Mouse (Mus musculus) neural tube, embryonic 12.5 days (tissue): ENCODE measurements at regions not wholly inside any gene's neighbourhood (a gene's known extent, or its start where the extent isn't known, plus 50 kb on each side); places are given as distances from the start of the nearest gene placed in this dataset.

Experiments used
- ATAC-seq: fragments of 200-750 bp; cut with Nextera tagmentation; 2 replicates; pipeline ENCODE4 v1.8.0; 2017; ENCODE audit warnings: low read depth, mild to moderate bottlenecking, moderate TSS enrichment, moderate library complexity; ENCODE audit not compliant: low FRiP score
- H3K27ac ChIP-seq: fragments of 300-500 bp; sonication (generic); 2 replicates; pipeline ENCODE4 v1.5.1; 2016
- H3K27me3 ChIP-seq: fragments of 300-500 bp; sonication (generic); replicated peaks from 2 replicates; pipeline ENCODE4 v1.6.1; 2016; ENCODE audit warnings: mild to moderate bottlenecking
- H3K36me3 ChIP-seq: fragments of 300-500 bp; sonication (generic); 2 replicates; pipeline ENCODE4 v1.6.1; 2016; ENCODE audit warnings: mild to moderate bottlenecking
- H3K4me1 ChIP-seq: fragments of 300-500 bp; sonication (generic); 2 replicates; pipeline ENCODE4 v1.6.1; 2016
- H3K4me2 ChIP-seq: fragments of 300-500 bp; sonication (generic); replicated peaks from 2 replicates; pipeline ENCODE4 v1.6.1; 2016; ENCODE audit warnings: mild to moderate bottlenecking
- H3K4me3 ChIP-seq: fragments of 300-500 bp; sonication (generic); 2 replicates; pipeline ENCODE4 v1.5.1; 2016
- H3K9ac ChIP-seq: fragments of 300-500 bp; sonication (generic); 2 replicates; pipeline ENCODE4 v1.6.1; 2016; ENCODE audit warnings: mild to moderate bottlenecking
- H3K9me3 ChIP-seq: fragments of 300-500 bp; sonication (generic); 2 replicates; pipeline ENCODE4 v1.6.1; 2016; ENCODE audit warnings: mild to moderate bottlenecking
- WGBS: fragments of 180-500 bp; shearing (Covaris S2); methylation state at CpG from one replicate; pipeline ENCODE4 v1.1.7; 2016; 5-methylcytosine and 5-hydroxymethylcytosine counted together

DNA sequence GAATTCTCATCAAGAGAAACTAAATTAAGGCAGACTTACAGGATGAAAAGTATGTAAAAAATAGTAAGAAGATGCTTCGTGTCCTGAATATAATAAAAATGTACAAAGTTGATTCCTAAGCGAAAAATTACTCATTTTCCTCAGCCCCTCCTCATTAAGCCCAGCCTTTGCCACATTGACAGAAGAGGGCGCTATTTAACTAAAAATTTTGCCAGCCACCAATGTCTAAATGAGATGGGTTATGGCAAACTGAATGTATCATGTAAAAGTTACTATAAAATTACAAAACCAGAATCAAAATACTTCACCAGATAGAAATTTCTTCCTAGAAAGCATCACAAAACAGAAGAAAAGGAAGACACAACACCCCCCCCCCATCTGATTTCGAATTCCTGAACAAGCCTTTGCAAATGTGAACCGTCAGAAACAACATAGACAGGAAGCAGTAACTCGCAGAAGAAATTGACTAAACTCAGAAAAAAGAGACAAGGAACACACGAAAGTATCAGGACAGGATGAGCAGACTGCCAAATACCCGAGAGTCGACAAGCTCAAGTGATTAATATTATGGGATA, 191.2 kb upstream of the Tars start:
- H3K4me3 ChIP-seq = no peak overlapping the region
- WGBS = 53% methylated on average over 9 of the region's 9 CpGs

DNA sequence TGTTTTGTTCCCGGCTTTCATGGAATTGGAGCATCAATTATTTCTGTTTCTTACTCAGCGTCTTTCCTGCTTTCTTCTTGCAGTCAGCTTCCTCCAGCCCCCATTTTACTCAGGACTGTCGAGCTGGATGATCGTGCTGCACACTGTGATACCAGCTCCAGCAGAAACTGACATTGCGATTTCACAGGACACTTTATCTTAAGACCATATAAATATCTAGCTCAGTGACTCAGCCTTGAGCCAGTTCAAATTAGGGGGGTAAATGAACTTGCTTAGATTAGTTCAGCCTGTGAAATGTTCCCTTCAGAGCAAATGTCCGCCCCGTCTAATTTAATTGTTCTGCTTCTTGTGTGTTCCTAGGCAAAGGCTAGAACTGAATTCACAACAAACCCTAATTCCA, 190.3 kb upstream of the Tars start:
- Histone ChIP-seq H3K4me2 (no peak overlapping the region), H3K9ac (no peak overlapping the region), H3K36me3 (no peaks in the 10 kb centered on the region), H3K27me3 (no peaks in the 10 kb centered on the region), H3K9me3 (no peaks in the 10 kb centered on the region), H3K27ac (no peak overlapping the region), H3K4me3 (no peak overlapping the region), H3K4me1 (no peaks in the 10 kb centered on the region)
- no peak for ATAC-seq
- 60% methylated on average over 7 of the region's 7 CpGs for WGBS

More for the DNA sequence above, 191.2 kb upstream of the Tars start:
- no peaks in the 10 kb centered on the region for H3K9me3 ChIP-seq
- no peaks in the 10 kb centered on the region for H3K4me1 ChIP-seq
- no peak overlapping the region for H3K9ac ChIP-seq
- no peaks in the 10 kb centered on the region for H3K27me3 ChIP-seq
- no peak overlapping the region for H3K4me2 ChIP-seq
- H3K27ac ChIP-seq = no peak overlapping the region
- H3K36me3 ChIP-seq = no peaks in the 10 kb centered on the region
- no peak for ATAC-seq

DNA sequence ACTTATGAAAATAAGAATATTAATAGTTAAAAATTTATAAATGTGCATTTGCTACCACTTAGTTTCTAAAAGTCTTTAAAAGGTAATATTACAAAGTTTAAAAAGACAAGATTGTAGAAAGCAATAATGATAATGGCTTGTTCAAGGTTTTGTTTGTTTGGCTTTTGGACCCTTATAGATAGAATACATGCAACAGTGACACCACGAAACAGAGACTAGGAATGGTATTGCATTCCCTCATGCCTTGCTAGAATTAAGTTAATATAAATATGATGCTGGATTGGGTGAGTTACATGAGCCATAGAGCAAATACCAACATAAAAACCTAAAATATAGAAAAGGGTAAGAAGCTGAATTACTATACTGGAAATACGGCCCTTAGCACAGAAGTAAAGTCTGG, 186.9 kb upstream of the Tars start:
- Histone ChIP-seq H3K36me3 (no peaks in the 10 kb centered on the region), H3K9me3 (no peaks in the 10 kb centered on the region), H3K4me3 (no peak overlapping the region), H3K4me2 (no peak overlapping the region), H3K27ac (no peak overlapping the region), H3K27me3 (no peaks in the 10 kb centered on the region), H3K4me1 (no peaks in the 10 kb centered on the region), H3K9ac (no peak overlapping the region)
- no peak for ATAC-seq
- 92% methylated on average over 2 of the region's 2 CpGs for WGBS

DNA sequence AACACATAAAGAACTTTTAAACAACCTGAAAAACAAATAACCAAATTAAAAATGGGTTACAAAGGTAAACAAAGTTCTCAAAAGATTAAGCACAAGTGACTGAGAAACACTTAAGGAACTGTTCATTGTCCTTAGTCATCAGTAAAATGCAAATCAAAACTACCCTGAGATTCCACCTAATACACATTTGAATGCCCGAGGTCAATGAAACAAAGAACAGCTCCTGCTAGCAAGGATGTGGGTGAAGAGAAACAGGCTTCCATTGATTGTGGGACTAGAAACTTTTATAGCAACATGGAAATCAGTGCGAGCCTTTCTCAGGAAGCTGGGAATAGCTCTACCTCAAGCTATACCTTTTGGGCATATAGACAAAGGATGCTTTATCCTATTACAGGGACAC, 184.7 kb upstream of the Tars start:
- 47% methylated on average over 2 of the region's 2 CpGs for WGBS
- no peaks in the 10 kb centered on the region for H3K36me3 ChIP-seq
- H3K27ac ChIP-seq = no peak overlapping the region
- no peak overlapping the region for H3K4me2 ChIP-seq
- no peak for ATAC-seq
- no peaks in the 10 kb centered on the region for H3K27me3 ChIP-seq
- H3K4me3 ChIP-seq = no peak overlapping the region
- no peaks in the 10 kb centered on the region for H3K9me3 ChIP-seq
- H3K4me1 ChIP-seq = no peaks in the 10 kb centered on the region
- H3K9ac ChIP-seq = no peak overlapping the region

DNA sequence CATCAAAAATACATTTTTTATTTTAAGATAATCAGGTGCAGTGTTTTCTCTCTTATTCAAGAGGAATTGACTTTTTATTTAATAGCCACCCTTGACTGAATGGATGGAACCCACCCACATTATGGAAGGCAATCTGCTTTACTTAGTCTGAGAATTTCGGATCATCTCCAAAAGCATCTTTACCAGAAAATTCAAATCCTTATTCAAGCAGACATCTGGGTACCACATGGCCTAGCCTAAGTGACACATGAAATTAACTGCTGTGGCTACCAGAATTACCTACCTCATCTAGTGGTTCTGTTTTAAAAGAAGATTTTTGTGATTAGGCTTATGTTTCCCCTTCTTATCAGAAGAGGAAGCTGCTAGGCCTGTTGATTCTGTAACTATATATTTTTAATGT, 178.9 kb upstream of the Tars start:
- H3K27me3 ChIP-seq = no peaks in the 10 kb centered on the region
- H3K9ac ChIP-seq = no peak overlapping the region
- H3K4me3 ChIP-seq = no peak overlapping the region
- H3K9me3 ChIP-seq = no peaks in the 10 kb centered on the region
- no peak overlapping the region for H3K27ac ChIP-seq
- WGBS = 78% methylated on average over 1 of the region's 1 CpGs
- no peak overlapping the region for H3K4me2 ChIP-seq
- no peaks in the 10 kb centered on the region for H3K4me1 ChIP-seq
- ATAC-seq = no peak
- H3K36me3 ChIP-seq = no peaks in the 10 kb centered on the region

DNA sequence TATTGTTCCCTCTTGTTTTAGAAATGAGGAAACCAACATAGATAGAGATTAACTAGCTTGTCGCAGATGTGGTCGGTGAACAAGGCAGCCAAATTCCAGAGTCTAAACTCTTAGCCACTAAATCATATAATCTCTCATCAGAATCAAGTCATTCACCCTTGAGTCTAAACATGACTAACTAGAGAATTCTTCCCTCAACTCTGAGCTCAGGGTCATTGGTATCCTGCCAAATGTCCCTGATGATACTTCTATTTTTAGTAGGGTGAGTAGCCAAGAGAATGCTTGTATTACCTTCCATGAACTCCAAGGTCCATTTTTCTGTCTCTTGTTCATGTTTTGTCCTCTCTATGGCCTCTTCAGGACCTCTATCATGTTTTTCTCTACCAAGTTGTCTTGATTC, 174.9 kb upstream of the Tars start:
- ATAC-seq = no peak
- no peaks in the 10 kb centered on the region for H3K4me1 ChIP-seq
- 94% methylated on average over 2 of the region's 2 CpGs for WGBS

DNA sequence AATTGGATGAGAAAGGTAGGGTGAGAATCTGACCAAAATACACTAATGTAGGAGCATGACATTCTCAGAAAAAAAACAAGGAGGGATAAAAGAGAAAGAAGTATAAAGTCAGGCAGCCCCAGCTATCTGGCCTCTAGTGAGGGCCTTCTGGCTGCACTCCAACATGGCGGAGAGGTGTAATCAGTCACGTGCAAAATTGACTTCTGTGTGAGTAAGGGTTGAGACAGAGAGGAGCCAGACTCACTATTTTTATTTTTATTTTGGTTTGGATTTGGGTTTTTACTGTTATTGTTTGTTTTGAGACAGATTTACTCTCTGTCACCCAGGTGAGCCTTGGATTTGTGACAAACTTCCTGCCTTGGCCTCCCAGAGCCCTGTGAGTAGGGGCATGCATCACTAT, 174.0 kb upstream of the Tars start:
- H3K9ac ChIP-seq = no peak overlapping the region
- no peaks in the 10 kb centered on the region for H3K4me1 ChIP-seq
- H3K4me2 ChIP-seq = no peak overlapping the region
- ATAC-seq = no peak
- H3K4me3 ChIP-seq = no peak overlapping the region
- no peaks in the 10 kb centered on the region for H3K9me3 ChIP-seq
- no peaks in the 10 kb centered on the region for H3K36me3 ChIP-seq
- H3K27me3 ChIP-seq = no peaks in the 10 kb centered on the region
- no peak overlapping the region for H3K27ac ChIP-seq
- 91% methylated on average over 2 of the region's 2 CpGs for WGBS

More for the DNA sequence above, 174.9 kb upstream of the Tars start:
- Histone ChIP-seq H3K36me3 (no peaks in the 10 kb centered on the region), H3K4me3 (no peak overlapping the region), H3K27ac (no peak overlapping the region), H3K9me3 (no peaks in the 10 kb centered on the region), H3K9ac (no peak overlapping the region), H3K4me2 (no peak overlapping the region), H3K27me3 (no peaks in the 10 kb centered on the region)

DNA sequence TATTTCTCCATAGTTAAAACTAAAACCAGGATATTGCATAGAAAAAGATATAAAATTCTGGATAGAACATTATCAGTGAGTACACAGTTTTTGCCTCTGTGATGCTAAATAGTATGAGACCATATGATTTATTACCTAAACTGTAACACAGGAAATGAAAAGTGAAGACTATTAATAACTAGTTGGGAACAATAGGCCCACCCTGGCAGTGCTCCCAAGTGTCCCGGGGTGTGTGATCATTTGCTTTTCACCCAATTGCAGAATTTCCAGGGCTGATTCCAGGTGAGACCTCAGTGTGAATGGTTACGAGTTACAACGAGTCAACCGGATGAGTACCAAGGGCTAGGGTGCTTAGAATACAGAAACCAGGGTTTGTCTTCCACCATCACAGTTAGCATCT, 172.6 kb upstream of the Tars start:
- no peak for ATAC-seq

DNA sequence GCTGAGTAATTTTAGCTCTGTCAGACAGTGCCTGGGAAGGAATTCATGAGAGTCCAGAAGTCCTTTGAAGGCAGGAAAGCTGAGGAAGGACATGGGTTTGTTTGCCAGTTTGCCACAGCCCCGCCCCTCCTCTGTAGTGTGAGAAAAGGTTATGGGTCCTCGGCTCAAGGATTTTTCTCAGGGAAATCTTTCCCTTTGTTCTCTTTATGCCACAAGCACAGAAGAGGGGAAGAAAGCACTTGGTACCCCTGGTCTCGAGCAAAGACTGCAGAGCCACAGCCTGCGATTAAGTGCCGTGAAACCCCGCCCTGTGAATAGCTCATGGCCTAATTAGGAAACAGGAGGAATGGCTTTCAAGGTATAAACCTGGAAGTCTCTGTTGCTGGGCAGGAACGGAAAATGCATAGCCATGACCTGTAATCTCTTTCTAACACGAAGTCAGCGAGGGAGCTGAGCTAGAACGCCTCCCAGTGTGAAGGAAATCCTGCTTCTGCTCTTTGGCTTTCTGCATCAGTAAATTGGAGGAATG, 166.1 kb upstream of the Tars start:
- ATAC-seq = 0 out of 2 replicates have a peak, but pooled peaks have one; percentile 41
- Histone ChIP-seq H3K36me3 (no peaks in the 10 kb centered on the region), H3K4me3 (no peak overlapping the region), H3K9me3 (no peaks in the 10 kb centered on the region), H3K4me2 (peak overlapping the region; percentile 27), H3K27me3 (no peaks in the 10 kb centered on the region), H3K9ac (no peak overlapping the region), H3K4me1 (no peaks in the 10 kb centered on the region), H3K27ac (no peak overlapping the region)
- 25% methylated on average over 10 of the region's 10 CpGs for WGBS

More for the DNA sequence above, 172.6 kb upstream of the Tars start:
- Histone ChIP-seq H3K4me3 (no peak overlapping the region), H3K9ac (no peak overlapping the region), H3K27me3 (no peaks in the 10 kb centered on the region), H3K4me2 (no peak overlapping the region), H3K27ac (no peak overlapping the region), H3K36me3 (no peaks in the 10 kb centered on the region), H3K9me3 (no peaks in the 10 kb centered on the region), H3K4me1 (no peaks in the 10 kb centered on the region)
- WGBS = 92% methylated on average over 4 of the region's 4 CpGs

DNA sequence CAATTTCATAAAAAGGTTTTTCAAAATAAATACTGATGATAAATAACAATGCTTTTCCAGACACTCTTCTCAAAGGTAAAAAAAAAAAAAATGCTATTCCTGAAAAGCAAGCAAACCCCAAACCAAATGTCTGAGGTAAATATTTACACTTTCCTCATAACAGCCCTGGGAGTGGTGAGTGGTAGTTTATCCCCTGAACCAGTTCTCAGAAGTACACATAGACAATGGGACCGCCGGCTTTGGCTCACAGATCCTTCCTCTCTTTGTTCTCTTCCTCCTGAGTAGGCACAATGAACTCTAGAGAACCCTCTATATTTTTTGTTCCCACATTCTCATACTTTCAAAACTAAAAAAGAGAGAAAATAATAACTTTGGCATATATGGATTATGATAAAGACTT, 153.1 kb upstream of the Tars start:
- no peak overlapping the region for H3K4me2 ChIP-seq
- H3K9me3 ChIP-seq = no peaks in the 10 kb centered on the region
- no peak overlapping the region for H3K27ac ChIP-seq

DNA sequence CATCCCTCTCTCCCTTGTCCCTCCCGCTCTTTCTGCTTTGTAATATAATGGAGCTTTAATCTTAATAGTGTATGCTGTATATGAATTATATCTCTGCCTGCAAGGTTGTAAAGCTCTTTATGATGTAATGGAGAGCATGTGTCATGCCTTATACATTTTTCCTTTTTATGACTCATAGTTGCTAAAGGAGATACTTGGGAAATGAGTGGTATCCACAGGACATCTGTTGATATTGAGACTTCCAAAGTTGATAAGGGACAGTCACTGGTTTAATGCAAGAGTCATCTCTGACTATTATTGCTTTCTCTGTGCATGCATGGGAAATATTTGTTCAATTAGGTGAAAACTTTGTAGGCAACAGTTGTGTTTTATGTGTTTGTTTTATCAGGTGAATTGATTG, 152.6 kb upstream of the Tars start:
- Histone ChIP-seq H3K9ac (no peak overlapping the region), H3K36me3 (no peaks in the 10 kb centered on the region), H3K9me3 (no peaks in the 10 kb centered on the region), H3K4me3 (no peak overlapping the region), H3K4me2 (no peak overlapping the region), H3K27me3 (no peaks in the 10 kb centered on the region), H3K27ac (no peak overlapping the region), H3K4me1 (no peaks in the 10 kb centered on the region)
- WGBS = 77% methylated on average over 1 of the region's 1 CpGs
- no peak for ATAC-seq

More for the DNA sequence above, 153.1 kb upstream of the Tars start:
- Histone ChIP-seq H3K4me3 (no peak overlapping the region), H3K4me1 (no peaks in the 10 kb centered on the region), H3K9ac (no peak overlapping the region), H3K27me3 (no peaks in the 10 kb centered on the region), H3K36me3 (no peaks in the 10 kb centered on the region)
- WGBS = 76% methylated on average over 2 of the region's 2 CpGs
- ATAC-seq = no peak

DNA sequence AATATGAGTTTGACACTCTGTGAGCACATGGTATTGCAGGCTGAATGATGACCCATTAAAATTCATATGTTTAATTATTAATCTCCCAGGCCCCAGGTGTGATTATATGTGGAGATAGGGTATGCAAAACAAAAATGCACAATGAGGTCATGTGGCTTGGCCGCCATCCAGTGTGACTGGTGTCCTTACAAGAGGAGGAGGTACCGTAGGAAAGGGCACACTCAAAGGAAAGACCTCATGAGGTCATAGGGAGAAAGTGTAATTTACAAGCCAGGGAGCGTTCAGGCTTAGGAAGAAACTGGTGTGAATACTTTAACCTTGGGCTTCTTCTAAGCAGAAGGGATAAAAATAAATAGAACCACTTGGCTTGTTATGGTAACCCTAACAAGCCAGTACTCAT, 140.0 kb upstream of the Tars start:
- Histone ChIP-seq H3K9ac (no peak overlapping the region), H3K9me3 (no peaks in the 10 kb centered on the region), H3K27ac (no peak overlapping the region), H3K4me1 (no peaks in the 10 kb centered on the region), H3K36me3 (no peaks in the 10 kb centered on the region), H3K4me3 (no peak overlapping the region), H3K27me3 (no peaks in the 10 kb centered on the region), H3K4me2 (no peak overlapping the region)
- 62% methylated on average over 3 of the region's 3 CpGs for WGBS
- ATAC-seq = peak; percentile 33; the same call in 1 of the 2 replicates

DNA sequence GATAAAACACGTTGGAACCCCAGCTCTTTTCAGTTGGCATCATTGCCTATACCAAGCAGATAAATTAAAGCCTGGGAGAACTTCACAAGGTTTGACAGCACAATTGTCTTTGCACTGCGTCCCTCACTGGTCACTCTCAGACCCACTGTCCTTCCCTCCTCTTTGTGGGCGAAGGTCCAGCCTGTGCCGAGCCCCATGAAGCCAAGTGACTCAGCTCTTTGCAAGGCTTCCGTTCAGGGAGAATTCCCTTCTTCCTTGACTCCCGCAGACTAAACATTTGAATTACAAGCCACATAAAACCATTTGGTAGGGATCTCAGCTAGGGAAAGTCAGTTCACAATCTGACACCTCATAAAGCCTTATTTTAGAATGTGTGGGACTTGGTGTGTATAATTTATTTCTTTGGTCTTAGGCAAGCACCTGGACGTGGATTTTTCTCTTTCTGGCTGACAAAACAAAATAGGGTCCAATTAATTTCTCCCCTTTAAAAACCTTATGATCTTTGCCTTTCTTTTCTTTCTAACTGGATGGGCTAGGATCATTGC, 136.7 kb upstream of the Tars start:
- Histone ChIP-seq H3K9ac (no peak overlapping the region), H3K4me2 (no peak overlapping the region), H3K36me3 (no peaks in the 10 kb centered on the region), H3K9me3 (no peaks in the 10 kb centered on the region), H3K27me3 (no peaks in the 10 kb centered on the region; the same call in 1 of the 2 replicates), H3K4me1 (no peaks in the 10 kb centered on the region), H3K27ac (no peak overlapping the region), H3K4me3 (no peak overlapping the region)
- no peak for ATAC-seq
- WGBS = 69% methylated on average over 7 of the region's 7 CpGs
